ENCODE assay signal across 19 mouse cellular contexts in the genomic region with DNA sequence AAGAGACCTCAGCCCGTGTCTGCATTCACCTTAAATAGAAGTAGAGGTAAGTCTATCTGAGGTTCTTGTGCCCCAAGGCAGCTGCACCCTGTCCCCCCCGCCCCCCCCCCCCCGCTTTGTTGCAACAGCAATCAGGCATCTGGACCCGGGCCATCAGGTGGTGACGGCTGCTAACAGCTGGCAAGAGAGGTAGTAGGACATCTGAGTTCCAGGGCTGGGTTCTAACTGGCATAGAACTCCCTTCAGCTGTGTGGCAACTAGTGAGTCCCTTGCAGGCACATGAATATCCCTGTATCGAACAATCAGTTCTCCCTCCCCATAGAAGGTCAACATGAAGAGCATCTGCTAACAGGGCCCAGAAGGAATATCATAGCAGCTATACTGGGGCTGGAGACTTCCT. TPM values are rescaled to one million over a fixed set of nuclear protein-coding genes. Genes with fewer than 3 reads are reported as not detected.
DNase-seq lines count a peak whose midpoint lies in the region; ATAC-seq and TF ChIP-seq lines count a peak whose summit lies in the region.
"Had no signal": no experiment of that assay in that cellular context is flagged by ENCODE, and none has a peak within 500 bp of the region (broad histone marks: within the 10 kb centered on the region; RNA-seq: fewer than 3 reads in every experiment).

No protein-coding gene starts in this region.

- no peak overlapping the region for H3K4me2 ChIP-seq in forebrain, embryonic 11.5 days (ENCODE audit: low read depth, low read length, severe bottlenecking)
- no peak overlapping the region for H3K4me2 ChIP-seq in forebrain, embryonic 16.5 days (ENCODE audit: low read length)
- H3K4me2 ChIP-seq in limb, embryonic 15.5 days = no peak overlapping the region
- no peak overlapping the region for H3K4me2 ChIP-seq in liver, postnatal 0 days (ENCODE audit: low read depth, low read length)

- no peak overlapping the region for H3K27ac ChIP-seq in forebrain, embryonic 11.5 days (ENCODE audit: low read depth, low read length)
- no peak overlapping the region for H3K27ac ChIP-seq in forebrain, embryonic 16.5 days (ENCODE audit: low read length)
- H3K27ac ChIP-seq in limb, embryonic 15.5 days = peak overlapping the region; percentile 83; the same call in 1 of the 2 replicates
- no peak overlapping the region for H3K27ac ChIP-seq in limb, embryonic 10.5 days
- no peak overlapping the region for H3K27ac ChIP-seq in liver, adult 2 months (replicated peaks; ENCODE audit: insufficient read depth, low read depth, low read length)
- H3K27ac ChIP-seq in liver, postnatal 0 days (ENCODE audit: low read depth) = no peak overlapping the region

- TF ChIP-seq CTCF in liver, adult 2 months (IDR thresholded peaks at IDR 0.05; ENCODE audit: low read depth, low read length) = no peak
- no peak for TF ChIP-seq CTCF in liver, postnatal 0 days (IDR thresholded peaks at IDR 0.05; ENCODE audit: low read depth)

- no peak overlapping the region for H3K4me3 ChIP-seq in forebrain, embryonic 11.5 days (ENCODE audit: low read depth, low read length)
- no peak overlapping the region for H3K4me3 ChIP-seq in forebrain, embryonic 16.5 days (replicated peaks; ENCODE audit: low read length)
- H3K4me3 ChIP-seq in limb, embryonic 15.5 days = no peak overlapping the region
- no peak overlapping the region for H3K4me3 ChIP-seq in limb, embryonic 10.5 days
- H3K4me3 ChIP-seq in liver, adult 2 months (ENCODE audit: insufficient read depth, low read depth, low read length) = no peak overlapping the region
- no peak overlapping the region for H3K4me3 ChIP-seq in liver, postnatal 0 days (ENCODE audit: low read depth, low read length)

- H3K9me3 ChIP-seq in forebrain, embryonic 11.5 days (ENCODE audit: control insufficient read depth, low read length) = no peaks in the 10 kb centered on the region
- H3K9me3 ChIP-seq in forebrain, embryonic 16.5 days (ENCODE audit: control insufficient read depth, low read length) = no peaks in the 10 kb centered on the region
- no peaks in the 10 kb centered on the region for H3K9me3 ChIP-seq in limb, embryonic 15.5 days
- no peaks in the 10 kb centered on the region for H3K9me3 ChIP-seq in limb, embryonic 10.5 days (replicated peaks)
- H3K9me3 ChIP-seq in liver, postnatal 0 days (ENCODE audit: low read length) = no peaks in the 10 kb centered on the region
- H3K9me3 ChIP-seq: G1E had no signal

- 88% methylated on average over 6 of the region's 6 CpGs for WGBS in forebrain, embryonic 11.5 days
- 83% methylated on average over 6 of the region's 6 CpGs for WGBS in forebrain, embryonic 16.5 days
- WGBS in limb, embryonic 15.5 days = 76% methylated on average over 6 of the region's 6 CpGs
- WGBS in limb, embryonic 10.5 days = 83% methylated on average over 6 of the region's 6 CpGs
- 41% methylated on average over 6 of the region's 6 CpGs for WGBS in liver, adult 2 months
- WGBS in liver, postnatal 0 days (ENCODE audit: insufficient replicate concordance) = 72% methylated on average over 6 of the region's 6 CpGs

- H3K9ac ChIP-seq in forebrain, embryonic 11.5 days (ENCODE audit: low read length) = no peak overlapping the region
- no peak overlapping the region for H3K9ac ChIP-seq in forebrain, embryonic 16.5 days (replicated peaks; ENCODE audit: low read depth, low read length)
- H3K9ac ChIP-seq in limb, embryonic 15.5 days = no peak overlapping the region
- no peak overlapping the region for H3K9ac ChIP-seq in liver, adult 2 months (ENCODE audit: low read depth, low read length)
- H3K9ac ChIP-seq in liver, postnatal 0 days (replicated peaks) = no peak overlapping the region

- no peaks in the 10 kb centered on the region for H3K27me3 ChIP-seq in forebrain, embryonic 11.5 days (ENCODE audit: control insufficient read depth, insufficient read depth, low read length)
- H3K27me3 ChIP-seq in forebrain, embryonic 16.5 days (replicated peaks; ENCODE audit: control insufficient read depth, insufficient read depth, low read length) = no peaks in the 10 kb centered on the region
- H3K27me3 ChIP-seq in limb, embryonic 15.5 days = no peaks in the 10 kb centered on the region
- no peaks in the 10 kb centered on the region for H3K27me3 ChIP-seq in limb, embryonic 10.5 days (ENCODE audit: low read depth, poor library complexity, severe bottlenecking)
- no peaks in the 10 kb centered on the region for H3K27me3 ChIP-seq in liver, adult 2 months (ENCODE audit: control insufficient read depth, insufficient read depth, low read length)
- no peaks in the 10 kb centered on the region for H3K27me3 ChIP-seq in liver, postnatal 0 days (ENCODE audit: insufficient read depth, low read length)
- H3K27me3 ChIP-seq: Patski had no signal

- H3K79me2 ChIP-seq in liver, adult 2 months (ENCODE audit: control insufficient read depth, insufficient read depth, low read length) = no peaks in the 10 kb centered on the region

- no peaks in the 10 kb centered on the region for H3K4me1 ChIP-seq in forebrain, embryonic 11.5 days (replicated peaks; ENCODE audit: control insufficient read depth, insufficient read depth, low read length)
- H3K4me1 ChIP-seq in forebrain, embryonic 16.5 days (replicated peaks; ENCODE audit: control insufficient read depth, insufficient read depth, low read length) = peaks cover 5% of the 10 kb centered on the region; the same call in 1 of the 2 replicates
- peaks cover 15% of the 10 kb centered on the region for H3K4me1 ChIP-seq in limb, embryonic 15.5 days
- H3K4me1 ChIP-seq in limb, embryonic 10.5 days = peaks cover 21% of the 10 kb centered on the region; the same call in 1 of the 2 replicates
- peaks cover 15% of the 10 kb centered on the region for H3K4me1 ChIP-seq in liver, adult 2 months (ENCODE audit: control insufficient read depth, insufficient read depth, low read length)
- peaks cover 19% of the 10 kb centered on the region for H3K4me1 ChIP-seq in liver, postnatal 0 days (ENCODE audit: insufficient read depth)

- TF ChIP-seq EP300 in liver, postnatal 0 days (IDR thresholded peaks at IDR 0.05; ENCODE audit: low read depth) = no peak

- no peak for TF ChIP-seq POLR2A in liver, adult 2 months (IDR thresholded peaks at IDR 0.05; ENCODE audit: extremely low read depth, insufficient read depth, low read length)

- ATAC-seq in forebrain, embryonic 11.5 days (replicated peaks; ENCODE audit: low FRiP score) = no peak
- no peak for ATAC-seq in forebrain, embryonic 16.5 days
- ATAC-seq in limb, embryonic 15.5 days (ENCODE audit: insufficient number of reproducible peaks, low FRiP score, low TSS enrichment, low read depth) = no peak
- no peak for ATAC-seq in liver, postnatal 0 days
- ATAC-seq: activated CD4-positive, CD25-positive, alpha-beta regulatory T cell, adult 4 months; CD4-positive, CD25-positive, alpha-beta regulatory T cell, adult 4 months; Patski had no signal

- peak; percentile 26 for DNase-seq in forebrain, embryonic 11.5 days (ENCODE audit: low spot score)
- no peak for DNase-seq in limb, embryonic 10.5 days (ENCODE audit: low spot score)
- DNase-seq in liver, adult 2 months (ENCODE audit: extremely low read depth, low read depth, low spot score) = peak; percentile 75
- DNase-seq in liver, postnatal 0 days = no peak
- DNase-seq: adrenal gland, adult 2 months; adrenal gland, adult 8-10 months; adrenal gland, postnatal 10 days; adrenal gland, postnatal 14 days; adrenal gland, postnatal 25 days; B cell, adult 2 months; cerebellum, adult 11 months; cerebellum, adult 11-12 months; cerebellum, adult 18-20 months had no signal

- no peaks in the 10 kb centered on the region for H3K36me3 ChIP-seq in forebrain, embryonic 11.5 days (ENCODE audit: control insufficient read depth, insufficient read depth, low read length)
- no peaks in the 10 kb centered on the region for H3K36me3 ChIP-seq in forebrain, embryonic 16.5 days (ENCODE audit: control insufficient read depth, insufficient read depth)
- H3K36me3 ChIP-seq in limb, embryonic 15.5 days = peaks cover 14% of the 10 kb centered on the region
- peaks cover 22% of the 10 kb centered on the region for H3K36me3 ChIP-seq in limb, embryonic 10.5 days
- no peaks in the 10 kb centered on the region for H3K36me3 ChIP-seq in liver, adult 2 months (ENCODE audit: control insufficient read depth, insufficient read depth, low read length)
- no peaks in the 10 kb centered on the region for H3K36me3 ChIP-seq in liver, postnatal 0 days (replicated peaks; ENCODE audit: insufficient read depth, low read length)

RNA-seq across cellular contexts. Expression of a gene that starts 19.8 kb away (rescaled TPM):
- polyA plus RNA-seq in forebrain, embryonic 11.5 days (2014; fragmentation: Nextera tagmentation; extraction: Ambion mirVana) = 22.0 and 24.5 TPM in 2 replicates
- 5.8 and 7.0 TPM in 2 replicates for polyA plus RNA-seq in forebrain, embryonic 16.5 days (2015; fragmentation: Nextera tagmentation; extraction: Ambion mirVana)
- 32.0 and 36.1 TPM in 2 replicates for polyA plus RNA-seq in limb, embryonic 15.5 days (2015; fragmentation: Nextera tagmentation; extraction: Ambion mirVana)
- polyA plus RNA-seq in limb, embryonic 10.5 days (2016; fragmentation: Nextera tagmentation; extraction: Ambion mirVana) = 35.9 and 43.1 TPM in 2 replicates
- 20.2 and 22.7 TPM in 2 replicates for total RNA-seq in liver, adult 2 months (2014; rRNA removed)
- polyA plus RNA-seq in liver, adult 2 months (2012; rRNA removed) = 42.3 and 49.9 TPM in 2 replicates
- polyA plus RNA-seq in liver, postnatal 0 days (2015; fragmentation: Nextera tagmentation; extraction: Ambion mirVana) = 5.6 and 5.7 TPM in 2 replicates
- polyA plus RNA-seq: activated CD4-positive, CD25-positive, alpha-beta regulatory T cell, adult 4 months had no signal

RNA-seq across cellular contexts. Expression of a gene that starts 36.6 kb away (rescaled TPM):
- polyA plus RNA-seq in forebrain, embryonic 11.5 days (2014; fragmentation: Nextera tagmentation; extraction: Ambion mirVana) = 1.1 and 1.5 TPM in 2 replicates
- polyA plus RNA-seq in forebrain, embryonic 16.5 days (2015; fragmentation: Nextera tagmentation; extraction: Ambion mirVana) = 2.3 and 2.4 TPM in 2 replicates
- polyA plus RNA-seq in limb, embryonic 15.5 days (2015; fragmentation: Nextera tagmentation; extraction: Ambion mirVana) = 0.56 and 0.81 TPM in 2 replicates
- polyA plus RNA-seq in limb, embryonic 10.5 days (2016; fragmentation: Nextera tagmentation; extraction: Ambion mirVana) = 0.43 and 0.61 TPM in 2 replicates
- total RNA-seq in liver, adult 2 months (2014; rRNA removed) = 121 and 190 TPM in 2 replicates
- 261 and 264 TPM in 2 replicates for polyA plus RNA-seq in liver, adult 2 months (2012; rRNA removed)
- polyA plus RNA-seq in liver, postnatal 0 days (2015; fragmentation: Nextera tagmentation; extraction: Ambion mirVana) = 25.8 and 33.4 TPM in 2 replicates

RNA-seq across cellular contexts. Expression of a gene that starts 42.5 kb away (rescaled TPM):
- polyA plus RNA-seq in forebrain, embryonic 11.5 days (2014; fragmentation: Nextera tagmentation; extraction: Ambion mirVana) = 13.6 and 13.9 TPM in 2 replicates
- polyA plus RNA-seq in forebrain, embryonic 16.5 days (2015; fragmentation: Nextera tagmentation; extraction: Ambion mirVana) = 26.5 and 31.9 TPM in 2 replicates
- 15.7 and 17.1 TPM in 2 replicates for polyA plus RNA-seq in limb, embryonic 15.5 days (2015; fragmentation: Nextera tagmentation; extraction: Ambion mirVana)
- 10.6 and 13.4 TPM in 2 replicates for polyA plus RNA-seq in limb, embryonic 10.5 days (2016; fragmentation: Nextera tagmentation; extraction: Ambion mirVana)
- 14.0 and 16.3 TPM in 2 replicates for total RNA-seq in liver, adult 2 months (2014; rRNA removed)
- polyA plus RNA-seq in liver, adult 2 months (2012; rRNA removed) = 19.5 and 28.2 TPM in 2 replicates
- 2.5 TPM in 2 replicates for polyA plus RNA-seq in liver, postnatal 0 days (2015; fragmentation: Nextera tagmentation; extraction: Ambion mirVana)

RNA-seq across cellular contexts. Expression of a gene that starts 51.8 kb away (rescaled TPM):
- polyA plus RNA-seq in forebrain, embryonic 11.5 days (2014; fragmentation: Nextera tagmentation; extraction: Ambion mirVana) = 11.5 and 11.6 TPM in 2 replicates
- polyA plus RNA-seq in forebrain, embryonic 16.5 days (2015; fragmentation: Nextera tagmentation; extraction: Ambion mirVana) = 9.6 and 13.2 TPM in 2 replicates
- 17.8 TPM in 2 replicates for polyA plus RNA-seq in limb, embryonic 15.5 days (2015; fragmentation: Nextera tagmentation; extraction: Ambion mirVana)
- 9.6 and 11.8 TPM in 2 replicates for polyA plus RNA-seq in limb, embryonic 10.5 days (2016; fragmentation: Nextera tagmentation; extraction: Ambion mirVana)
- 2.1 and 2.6 TPM in 2 replicates for total RNA-seq in liver, adult 2 months (2014; rRNA removed)
- polyA plus RNA-seq in liver, adult 2 months (2012; rRNA removed) = 4.3 and 7.3 TPM in 2 replicates
- polyA plus RNA-seq in liver, postnatal 0 days (2015; fragmentation: Nextera tagmentation; extraction: Ambion mirVana) = 3.9 and 4.2 TPM in 2 replicates

Comparison
In these comparisons a context has a peak if more than half of its experiments do, and no peak if none do; other contexts are left out.
1. DNase-seq: peak in forebrain, embryonic 11.5 days (single experiment) and liver, adult 2 months (single experiment); none in limb, embryonic 10.5 days (single experiment) and liver, postnatal 0 days (single experiment).